Mouse (Mus musculus): ENCODE results near the gene Arhgap22. TPM values are rescaled to one million over a fixed set of nuclear protein-coding genes. Genes with fewer than 3 reads are reported as not detected.

Arhgap22 gene
- total RNA-seq, 2 experiments from 2014 or later, result 8.1 to 8.8 TPM

DNA sequence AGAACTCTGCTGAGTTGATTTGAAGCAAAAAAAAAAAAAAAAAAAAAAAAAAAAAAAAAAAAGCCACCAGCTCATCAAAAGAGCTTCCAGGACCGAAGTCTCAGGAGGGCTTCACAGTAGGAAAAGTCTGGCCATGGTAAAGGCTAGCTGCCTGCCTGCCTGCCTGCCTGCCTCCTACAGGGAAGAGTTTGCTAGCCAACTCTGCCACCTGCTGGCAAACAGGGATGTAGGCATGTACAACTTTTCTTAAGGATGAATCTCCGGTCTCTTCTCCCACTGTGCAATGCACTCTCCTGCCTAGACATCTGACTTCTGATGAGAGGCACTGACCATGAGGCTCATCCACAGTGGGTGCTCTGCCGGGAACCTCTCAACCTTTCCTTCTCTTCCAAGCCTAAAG, 157.4 kb downstream of the Arhgap22 start:
- peak in 1 of 2 experiments; percentile 62 for DNase-seq

DNA sequence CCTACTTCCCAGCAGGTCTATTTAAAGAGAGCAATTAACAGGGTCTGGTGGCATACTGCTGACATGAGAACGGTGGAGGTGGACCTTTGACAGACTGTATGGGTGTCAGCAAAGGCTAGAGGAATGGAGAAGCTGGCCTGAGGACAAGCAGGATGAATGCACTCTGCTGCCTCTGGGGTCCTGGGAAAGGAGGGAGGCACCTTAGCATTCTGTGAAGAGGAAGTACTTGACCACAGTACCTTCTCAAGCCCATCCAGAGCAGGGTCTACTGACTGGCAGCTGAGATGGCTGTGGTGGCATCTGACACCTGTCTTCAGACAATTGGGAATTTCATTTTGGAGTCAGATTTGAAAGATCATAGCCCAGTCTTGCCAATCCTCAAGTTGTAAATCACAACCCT, 159.4 kb downstream of the Arhgap22 start:
- DNase-seq, result no peak

DNA sequence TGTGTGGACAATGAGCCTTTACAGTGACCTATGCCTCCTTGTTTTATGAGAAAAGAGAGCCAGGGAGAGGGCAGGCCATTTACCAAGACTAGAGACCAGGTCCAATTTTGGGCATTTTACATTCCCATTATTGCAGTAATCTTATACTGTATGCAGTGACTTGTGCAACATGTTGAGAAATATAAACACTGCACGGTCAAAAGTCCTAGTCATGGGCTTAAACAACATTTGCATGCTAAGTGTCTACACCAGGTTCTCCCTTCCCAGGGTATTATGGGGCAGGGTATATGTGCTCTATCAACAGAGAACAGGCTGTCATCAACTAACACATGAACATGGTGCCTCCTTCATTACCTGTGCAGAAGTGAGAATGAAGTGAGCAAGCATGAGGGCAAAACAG, 160.3 kb downstream of the Arhgap22 start:
- no peak for DNase-seq

DNA sequence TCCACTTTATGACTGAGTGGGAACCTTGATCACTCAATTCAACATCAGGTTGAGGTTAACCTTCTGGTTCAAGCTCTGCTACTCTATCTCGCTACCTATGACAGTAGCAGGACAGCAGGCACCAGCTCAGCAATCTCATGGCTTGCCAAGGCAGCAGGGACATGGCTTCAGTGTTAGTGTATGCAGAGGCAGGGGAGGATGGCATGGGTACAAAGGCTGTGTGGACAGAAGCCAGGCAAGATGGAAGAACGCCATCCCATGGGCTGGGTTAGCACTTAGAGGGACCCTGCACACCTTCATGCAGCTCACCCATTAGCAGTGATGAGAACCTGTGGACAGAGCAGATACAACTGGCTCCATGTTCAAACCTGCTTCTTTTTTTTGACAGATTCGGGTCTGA, 163.4 kb downstream of the Arhgap22 start:
- no peak for DNase-seq

DNA sequence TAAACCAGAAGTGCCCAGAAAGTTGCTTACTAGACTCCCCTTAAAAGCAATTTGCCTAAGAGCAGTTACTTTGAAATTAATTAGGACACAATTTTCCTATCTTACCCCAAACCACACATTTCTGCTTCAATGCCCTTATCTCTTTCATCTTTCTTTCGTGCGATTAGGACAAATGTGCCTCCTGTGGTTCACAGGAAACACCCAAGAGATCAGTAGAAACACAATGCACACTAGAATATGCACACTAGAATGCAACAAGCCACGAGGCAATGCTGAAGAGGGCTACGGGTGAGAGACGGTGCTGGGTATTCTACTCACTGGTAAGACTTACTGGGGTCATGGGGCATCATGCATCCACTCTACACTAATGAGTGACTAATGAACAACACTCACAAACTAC, 164.9 kb downstream of the Arhgap22 start:
- DNase-seq, result no peak

DNA sequence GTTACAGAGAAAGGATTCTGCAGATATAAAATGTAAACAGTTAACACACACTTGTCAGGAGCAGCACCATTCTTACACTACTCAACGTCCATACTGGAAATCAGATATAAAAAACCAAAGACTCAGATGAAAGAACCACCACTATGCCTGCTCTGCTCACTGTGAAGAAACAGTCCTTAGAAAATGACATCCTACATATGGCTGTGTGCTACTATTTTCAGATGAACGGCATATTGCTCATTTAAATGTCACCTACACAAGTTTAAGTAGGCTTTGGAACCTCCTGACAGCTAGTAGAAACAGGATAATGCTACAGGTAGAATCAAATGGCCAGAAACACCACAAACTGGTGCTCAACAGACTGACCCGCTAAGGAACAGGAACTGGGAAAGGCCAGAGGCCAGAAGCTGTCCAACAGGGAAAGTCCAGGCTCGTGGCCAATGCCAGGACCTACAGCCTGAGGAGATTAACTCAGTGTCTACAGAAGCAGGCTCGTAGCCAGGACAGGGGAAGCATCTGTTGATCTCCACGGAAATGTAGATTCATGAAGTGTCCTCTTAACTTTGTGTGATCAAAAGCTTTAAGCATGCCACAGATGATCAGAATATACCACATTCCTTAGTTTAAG, 167.1 kb downstream of the Arhgap22 start:
- no peak for DNase-seq

DNA sequence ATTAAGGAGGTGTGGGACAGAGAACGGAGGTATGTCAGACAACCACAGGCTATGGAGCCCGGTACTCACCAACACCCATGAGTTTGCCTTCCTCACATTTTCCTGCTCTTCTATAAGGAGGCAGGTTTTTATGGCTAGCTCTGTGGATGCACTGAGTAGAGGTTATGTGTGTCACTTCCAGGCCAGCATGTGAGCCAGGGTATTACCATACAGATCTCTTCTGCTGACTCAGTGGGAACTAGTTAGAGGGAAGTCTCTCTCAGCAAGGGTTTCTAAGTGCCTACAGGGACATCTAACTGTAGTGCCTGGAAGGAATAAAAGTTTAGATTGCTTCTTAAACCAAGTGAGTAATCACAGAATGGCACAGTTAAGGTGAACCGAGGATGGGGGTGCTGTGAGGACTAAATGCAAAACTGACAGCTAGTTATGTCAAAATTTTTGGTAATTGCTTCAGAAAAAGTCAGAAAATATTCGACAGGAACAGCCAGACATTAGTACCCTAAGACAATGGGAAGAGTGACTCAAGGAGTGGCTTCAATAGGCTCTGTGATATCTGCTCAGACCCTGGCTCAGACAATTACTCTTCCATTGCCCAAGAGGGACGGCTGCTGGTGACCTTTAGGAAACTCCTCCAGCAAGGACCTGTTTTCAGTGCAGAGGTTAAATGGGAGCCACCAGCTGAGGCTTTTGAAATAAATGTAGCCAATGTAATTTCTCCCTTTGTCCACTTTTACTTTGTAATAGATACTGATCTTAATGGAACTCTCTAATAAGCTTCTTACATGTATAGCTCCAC, 184.4 kb downstream of the Arhgap22 start:
- DNase-seq, result no peak

DNA sequence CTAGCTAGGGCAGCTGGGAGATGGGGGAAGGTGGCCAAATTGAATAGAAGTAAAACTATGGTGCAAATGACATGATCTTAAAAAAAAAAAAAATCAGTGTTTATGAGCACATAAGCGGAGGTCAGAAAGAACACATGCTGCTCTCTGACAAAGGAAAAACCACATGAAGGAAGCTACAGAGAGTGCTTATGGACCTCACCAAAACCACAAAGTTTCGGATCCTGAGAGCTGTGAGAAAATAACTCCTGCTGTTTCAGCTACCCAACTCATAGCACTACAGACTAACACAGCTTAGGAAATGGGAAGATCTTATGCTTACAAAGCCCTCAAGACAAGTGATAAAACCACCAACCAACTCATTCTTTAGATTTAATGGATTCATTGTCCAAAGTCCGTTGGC, 186.2 kb downstream of the Arhgap22 start:
- no peak for DNase-seq

DNA sequence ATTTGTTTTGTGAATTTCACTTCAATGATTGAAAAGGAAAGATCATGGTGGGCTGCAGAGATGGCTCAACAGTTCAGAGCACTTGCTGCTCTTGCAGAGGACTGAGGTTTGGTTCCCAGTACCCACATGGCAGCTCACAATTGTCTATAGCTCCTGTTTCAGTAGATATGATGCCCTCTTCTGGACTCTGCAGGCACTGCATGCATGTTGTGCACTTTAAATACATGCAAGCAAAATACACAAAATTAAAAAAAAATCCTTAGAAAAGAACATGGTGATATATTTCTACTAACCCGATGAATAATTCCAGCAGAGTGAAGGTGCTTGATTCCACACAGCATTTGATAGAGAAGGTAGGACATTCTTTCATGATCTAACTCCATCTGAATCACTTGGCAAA, 188.5 kb downstream of the Arhgap22 start:
- DNase-seq, result no peak

DNA sequence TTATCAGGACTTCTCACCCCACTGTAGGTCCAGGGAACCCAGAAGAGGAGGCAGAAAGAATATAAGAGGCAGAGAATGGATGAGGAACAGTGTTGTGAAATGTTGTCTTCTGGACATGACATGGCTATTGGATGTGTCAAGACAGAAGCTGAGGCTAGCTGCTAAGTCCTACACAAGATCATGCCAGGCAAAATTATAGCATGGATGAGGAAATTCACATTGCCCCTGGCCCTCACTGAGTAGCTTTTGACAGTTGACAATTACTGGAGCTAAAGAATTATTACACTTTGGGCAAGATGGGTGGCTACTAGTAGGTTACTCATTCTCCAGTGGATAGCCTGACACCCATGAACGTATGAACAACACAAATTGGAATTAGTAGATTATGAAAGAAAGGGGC, 201.9 kb downstream of the Arhgap22 start:
- no peak for DNase-seq

DNA sequence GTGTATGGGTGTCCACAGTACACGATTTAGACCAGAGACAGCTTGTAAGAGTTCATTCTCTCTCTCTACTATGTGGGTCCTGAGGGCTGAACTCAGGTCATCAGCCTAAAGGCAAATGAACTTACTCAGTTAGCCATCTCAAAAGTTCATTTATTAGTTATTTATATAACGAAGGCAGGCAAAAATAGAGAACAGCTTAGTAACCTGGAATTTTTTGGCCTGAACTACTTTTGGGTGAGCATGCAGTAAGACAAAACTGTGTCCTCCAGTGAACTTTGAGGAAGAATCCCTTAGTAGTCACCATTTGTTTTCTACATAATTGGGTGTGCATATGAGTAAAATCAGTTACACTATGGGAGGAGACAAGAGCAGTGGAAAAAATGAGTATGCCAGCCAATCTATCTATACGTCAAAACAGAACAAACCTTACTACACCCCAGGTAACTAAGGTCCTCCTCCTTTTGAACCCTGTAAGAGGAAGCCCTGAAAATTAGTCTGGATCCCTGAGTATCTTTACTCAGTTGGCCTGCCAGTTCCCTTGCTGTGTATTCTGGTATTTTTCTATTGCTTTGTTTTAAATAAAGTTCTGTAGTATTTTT, 204.6 kb downstream of the Arhgap22 start:
- DNase-seq, result no peak

Other genes with a start within 250 kb of the Arhgap22 start
- under 1 TPM; 0.22 to 0.33 TPM for gene Lrrc18, start 222.6 kb upstream of the Arhgap22 start, total RNA-seq (2021)
- 1 to 10 TPM in 1 of 2 experiments, under 1 TPM in 1; 0.91 to 2.0 TPM for gene Wdfy4, start 28.5 kb upstream of the Arhgap22 start, total RNA-seq (2021)
- gene Mapk8, start 233.1 kb downstream of the Arhgap22 start, total RNA-seq (2021), result 10 to 100 TPM; 83.3 to 88.5 TPM